Mouse (Mus musculus) CH12.LX (cell line): ENCODE measurements at regions not wholly inside any gene's neighbourhood (a gene's known extent, or its start where the extent isn't known, plus 50 kb on each side); places are given as distances from the start of the nearest gene placed in this dataset.

Experiments used
- CTCF ChIP-seq, 2 experiments: IDR thresholded peaks in 1 of 2; conservative IDR thresholded peaks in 1 of 2; 2 replicates each; pipeline ENCODE4 v1.5.1; 2011 to 2012; ENCODE audit warnings: low read depth in 2 of 2, low read length in 2 of 2, improper control_type of control experiment in 1 of 2, inconsistent platforms in 1 of 2, mild to moderate bottlenecking in 1 of 2, moderate library complexity in 1 of 2
- POLR2A ChIP-seq: IDR thresholded peaks from 2 replicates; pipeline ENCODE4 v1.6.1; 2011; ENCODE audit warnings: low read depth, mild to moderate bottlenecking, improper control_type of control experiment, low read length
- ZNF384 ChIP-seq: IDR thresholded peaks from 2 replicates; pipeline ENCODE4 v1.6.1; 2012; ENCODE audit warnings: low read depth, low read length, improper control_type of control experiment, inconsistent platforms

GRCm38 (mm10) chr12:79966289-79966615 lies 146.6 kb downstream of the Zfp36l1 start:
- no peak for TF ChIP-seq CTCF (conservative IDR thresholded peaks at IDR 0.05 in 1 of 2, IDR thresholded peaks at IDR 0.05 in 1 of 2; ENCODE audit: low read depth in 2 of 2, low read length in 2 of 2)
- no peak for TF ChIP-seq ZNF384
- no peak for TF ChIP-seq POLR2A
